Mouse (Mus musculus) embryonic facial prominence, embryonic 11.5 days (tissue): ENCODE data around the gene Sorcs2. TPM values are rescaled to one million over a fixed set of nuclear protein-coding genes. Genes with fewer than 3 reads are reported as not detected.
"Not testable (repeated sequence)": the region's sequence is repeated elsewhere in the genome, so short reads cannot be mapped to it uniquely, and the experiment has no call there.

Experiments
- ATAC-seq: fragments of 200-750 bp; cut with Nextera tagmentation; replicated peaks from 2 replicates; pipeline ENCODE4 v1.8.0; 2017; ENCODE audit warnings: low read depth; ENCODE audit not compliant: insufficient number of reproducible peaks, low FRiP score, low TSS enrichment
- DNase-seq: peaks from one replicate; pipeline ENCODE4 v3.0.0-alpha.2; 2015; ENCODE audit warnings: low spot score
- H3K27ac ChIP-seq: fragments of 300-500 bp; sonication (generic); replicated peaks from 2 replicates; pipeline ENCODE4 v1.5.1; 2014; ENCODE audit warnings: mild to moderate bottlenecking, low read depth, low read length, control low read depth
- H3K27me3 ChIP-seq: fragments of 300-500 bp; sonication (generic); 2 replicates; pipeline ENCODE4 v1.6.1; 2014; ENCODE audit warnings: mild to moderate bottlenecking, low read length, moderate library complexity, mixed read lengths; ENCODE audit not compliant: control insufficient read depth, insufficient read depth
- H3K36me3 ChIP-seq: fragments of 300-500 bp; sonication (generic); replicated peaks from 2 replicates; pipeline ENCODE4 v1.6.1; 2014; ENCODE audit warnings: low read depth, mild to moderate bottlenecking, low read length, moderate library complexity, mixed read lengths; ENCODE audit not compliant: control insufficient read depth, insufficient read depth
- H3K4me1 ChIP-seq: fragments of 300-500 bp; sonication (generic); 2 replicates; pipeline ENCODE4 v1.6.1; 2014; ENCODE audit warnings: low read length, mixed read lengths; ENCODE audit not compliant: control insufficient read depth, insufficient read depth
- H3K4me2 ChIP-seq: fragments of 300-500 bp; sonication (generic); 2 replicates; pipeline ENCODE4 v1.6.1; 2014; ENCODE audit warnings: low read depth, mild to moderate bottlenecking, control low read depth, low read length, moderate library complexity
- H3K4me3 ChIP-seq: fragments of 300-500 bp; sonication (generic); 2 replicates; pipeline ENCODE4 v1.5.1; 2014; ENCODE audit warnings: low read depth, low read length, control low read depth
- H3K9ac ChIP-seq: fragments of 300-500 bp; sonication (generic); replicated peaks from 2 replicates; pipeline ENCODE4 v1.6.1; 2014; ENCODE audit warnings: mild to moderate bottlenecking, control low read depth, low read length
- H3K9me3 ChIP-seq: fragments of 300-500 bp; sonication (generic); replicated peaks from 2 replicates; pipeline ENCODE4 v1.6.1; 2016; ENCODE audit warnings: mild to moderate bottlenecking, low read length, inconsistent platforms, mixed read lengths; ENCODE audit not compliant: control insufficient read depth
- WGBS: fragments of 180-500 bp; shearing (Covaris S2); extraction: QIAGEN DNeasy Blood & Tissue Kit; methylation state at CpG from one replicate; pipeline ENCODE4 v1.1.7; 2014; 5-methylcytosine and 5-hydroxymethylcytosine counted together
- polyA plus RNA-seq: library from polyadenylated mRNA; unstranded; fragments of >200 nt; fragmentation: Nextera tagmentation; extraction: Ambion mirVana; gene quantifications from 2 replicates; pipeline ENCODE4 v1.2.1, GENCODE M21; 2014

Sorcs2 gene
- polyA plus RNA-seq, 1 experiment from 2014 or later = 4.6 TPM

DNA sequence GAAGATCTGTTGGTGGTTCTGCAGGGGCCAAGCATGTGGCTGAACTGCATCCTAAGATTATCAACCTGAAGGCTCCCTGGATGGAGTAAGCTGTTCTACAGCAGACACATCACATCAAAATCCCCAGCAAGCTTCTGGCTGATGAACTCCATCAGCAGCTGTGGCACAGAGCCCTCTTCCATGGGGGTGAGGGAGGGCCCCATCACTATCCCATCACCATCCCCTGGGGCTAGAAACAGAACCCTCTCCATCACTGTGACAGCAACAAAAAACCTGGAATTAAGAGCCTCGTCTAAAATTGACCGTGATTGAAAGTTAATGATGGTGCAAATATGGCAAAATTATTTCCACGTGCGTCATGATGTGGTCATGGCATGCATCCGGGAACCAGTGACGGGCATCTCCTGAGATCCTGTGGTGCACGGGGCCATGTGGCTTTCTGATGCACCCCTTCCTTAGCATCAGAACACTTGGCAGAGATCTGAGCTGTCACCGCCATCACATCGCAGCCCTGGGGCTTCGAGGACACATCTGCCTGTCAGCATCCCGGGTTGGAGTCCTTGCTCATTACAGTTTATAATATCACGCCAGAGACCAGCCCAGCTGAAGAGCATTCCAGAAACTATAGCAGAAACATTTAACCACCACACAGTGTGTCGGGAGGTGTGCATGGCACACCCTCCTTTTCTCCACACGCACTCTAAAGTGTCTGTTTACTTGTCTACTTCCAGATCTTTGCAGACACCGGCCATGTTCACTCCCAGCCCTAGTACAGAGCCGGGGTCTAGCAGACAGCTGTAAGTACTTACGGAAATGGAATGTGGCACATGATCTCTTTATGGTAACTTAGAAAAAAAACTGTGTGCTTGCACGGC lies 143.1 kb downstream of the Sorcs2 start:
- no peak overlapping the region; the same call in 1 of the 2 replicates for H3K27ac ChIP-seq
- no peaks in the 10 kb centered on the region for H3K9me3 ChIP-seq
- 41% methylated on average over 18 of the region's 18 CpGs for WGBS
- H3K4me1 ChIP-seq = no peaks in the 10 kb centered on the region
- ATAC-seq (0 out of 2 replicates have a peak, but pooled peaks have one; percentile 16), DNase-seq (peak; percentile 74)
- no peak overlapping the region for H3K9ac ChIP-seq
- no peak overlapping the region for H3K4me3 ChIP-seq
- H3K27me3 ChIP-seq = no peaks in the 10 kb centered on the region
- H3K36me3 ChIP-seq = no peaks in the 10 kb centered on the region
- no peak overlapping the region for H3K4me2 ChIP-seq

- H3K4me1 ChIP-seq = no peaks in the 10 kb centered on the region
- no peaks in the 10 kb centered on the region for H3K9me3 ChIP-seq
- H3K4me2 ChIP-seq = no peak overlapping the region
- no peak overlapping the region for H3K4me3 ChIP-seq
- H3K36me3 ChIP-seq = no peaks in the 10 kb centered on the region
- no peak overlapping the region for H3K9ac ChIP-seq
- no peak for ATAC-seq
- H3K27me3 ChIP-seq = no peaks in the 10 kb centered on the region
- 86% methylated on average over 17 of the region's 17 CpGs for WGBS
- no peak for DNase-seq
- no peak overlapping the region for H3K27ac ChIP-seq
Measured at GRCm38 (mm10) chr5:36252746-36253504, 145.0 kb downstream of the Sorcs2 start.

GRCm38 (mm10) chr5:36248022-36248421 lies 149.9 kb downstream of the Sorcs2 start:
- H3K4me1 ChIP-seq = no peaks in the 10 kb centered on the region
- no peak overlapping the region for H3K4me2 ChIP-seq
- H3K36me3 ChIP-seq = no peaks in the 10 kb centered on the region
- 81% methylated on average over 3 of the region's 3 CpGs for WGBS
- ATAC-seq (no peak), DNase-seq (no peak)
- H3K9me3 ChIP-seq = no peaks in the 10 kb centered on the region
- H3K27ac ChIP-seq = no peak overlapping the region
- no peaks in the 10 kb centered on the region for H3K27me3 ChIP-seq
- no peak overlapping the region for H3K9ac ChIP-seq
- no peak overlapping the region for H3K4me3 ChIP-seq

- H3K36me3 ChIP-seq, H3K9ac ChIP-seq, H3K27ac ChIP-seq, H3K4me3 ChIP-seq, DNase-seq, ATAC-seq, H3K4me2 ChIP-seq, H3K9me3 ChIP-seq, H3K4me1 ChIP-seq, H3K27me3 ChIP-seq: not testable (repeated sequence)
- 95% methylated on average over 8 of the region's 10 CpGs for WGBS
Measured at GRCm38 (mm10) chr5:36237526-36237925, 160.4 kb downstream of the Sorcs2 start.

GRCm38 (mm10) chr5:36230301-36230780 lies 167.6 kb downstream of the Sorcs2 start:
- no peaks in the 10 kb centered on the region for H3K27me3 ChIP-seq
- WGBS = 64% methylated on average over 9 of the region's 9 CpGs
- H3K9me3 ChIP-seq = no peaks in the 10 kb centered on the region
- H3K4me2 ChIP-seq = no peak overlapping the region
- DNase-seq (no peak), ATAC-seq (0 out of 2 replicates have a peak, but pooled peaks have one; percentile 35)
- no peaks in the 10 kb centered on the region for H3K36me3 ChIP-seq
- no peak overlapping the region for H3K27ac ChIP-seq
- H3K4me1 ChIP-seq = no peaks in the 10 kb centered on the region
- H3K9ac ChIP-seq = no peak overlapping the region
- no peak overlapping the region for H3K4me3 ChIP-seq

GRCm38 (mm10) chr5:36228405-36229370 lies 169.3 kb downstream of the Sorcs2 start:
- Histone ChIP-seq H3K4me2 (no peak overlapping the region), H3K9me3 (no peaks in the 10 kb centered on the region), H3K27ac (no peak overlapping the region), H3K4me1 (no peaks in the 10 kb centered on the region), H3K27me3 (no peaks in the 10 kb centered on the region), H3K9ac (no peak overlapping the region), H3K36me3 (no peaks in the 10 kb centered on the region), H3K4me3 (no peak overlapping the region)
- no peak for DNase-seq
- ATAC-seq = no peak
- WGBS = 71% methylated on average over 23 of the region's 23 CpGs

DNA sequence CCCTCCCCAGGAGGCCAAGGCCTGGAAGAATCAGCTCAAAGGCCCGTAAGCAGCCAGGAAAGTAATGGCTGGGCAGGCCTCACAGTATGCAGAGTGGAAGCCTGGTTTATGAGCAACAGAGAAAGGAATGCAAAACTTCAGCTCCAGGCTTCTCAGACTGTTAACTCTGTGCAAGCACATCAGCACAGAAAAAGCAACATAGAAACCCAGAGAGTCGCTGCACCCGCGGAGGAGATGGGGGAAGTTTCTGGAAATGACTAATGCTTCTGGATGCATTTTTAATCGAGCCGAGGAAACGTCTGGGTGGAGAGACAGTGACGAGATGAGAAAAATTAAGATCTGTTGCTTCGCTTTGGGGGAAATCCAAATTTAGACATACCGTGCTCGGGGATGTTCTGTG lies 171.6 kb downstream of the Sorcs2 start:
- H3K4me2 ChIP-seq = no peak overlapping the region
- H3K9me3 ChIP-seq = no peaks in the 10 kb centered on the region
- 80% methylated on average over 11 of the region's 11 CpGs for WGBS
- no peak overlapping the region for H3K4me3 ChIP-seq
- no peaks in the 10 kb centered on the region for H3K4me1 ChIP-seq
- no peak for ATAC-seq
- H3K9ac ChIP-seq = no peak overlapping the region
- H3K36me3 ChIP-seq = no peaks in the 10 kb centered on the region
- H3K27ac ChIP-seq = no peak overlapping the region
- no peaks in the 10 kb centered on the region for H3K27me3 ChIP-seq
- no peak for DNase-seq
